Mouse (Mus musculus) ES-Bruce4 (cell line): Measurements from ENCODE around the gene Lrrc20.

Source experiments
- CTCF ChIP-seq: IDR thresholded peaks from one replicate; pipeline ENCODE4 v1.8.1; 2011; ENCODE audit warnings: low read depth, low read length
- EP300 ChIP-seq: IDR thresholded peaks from 2 replicates; pipeline ENCODE4 v1.6.1; 2011; ENCODE audit warnings: low read depth, low read length; ENCODE audit not compliant: insufficient read depth
- POLR2A ChIP-seq: IDR thresholded peaks from one replicate; pipeline ENCODE4 v1.8.1; 2011; ENCODE audit warnings: low read length; ENCODE audit not compliant: insufficient read depth

GRCm38 (mm10) chr10:61587241-61587849 is 111.7 kb downstream of the Lrrc20 start:
- TF ChIP-seq CTCF (no peak), EP300 (no peak), POLR2A (no peak)
